Mouse (Mus musculus) MN1 (cell line): ENCODE measurements around the gene Frs2.

Source experiments
- DNase-seq: peaks from one replicate; pipeline ENCODE4 v3.0.0-alpha.2; 2016; ENCODE audit warnings: low spot score

Frs2 gene

GRCm38 (mm10) chr10:117103854-117104598 is 44.3 kb downstream of the Frs2 start:
- no peak for DNase-seq

- no peak for DNase-seq
Measured at GRCm38 (mm10) chr10:117100175-117100574, 48.2 kb downstream of the Frs2 start.

GRCm38 (mm10) chr10:117097116-117097698 is 51.1 kb downstream of the Frs2 start:
- DNase-seq = no peak

DNA sequence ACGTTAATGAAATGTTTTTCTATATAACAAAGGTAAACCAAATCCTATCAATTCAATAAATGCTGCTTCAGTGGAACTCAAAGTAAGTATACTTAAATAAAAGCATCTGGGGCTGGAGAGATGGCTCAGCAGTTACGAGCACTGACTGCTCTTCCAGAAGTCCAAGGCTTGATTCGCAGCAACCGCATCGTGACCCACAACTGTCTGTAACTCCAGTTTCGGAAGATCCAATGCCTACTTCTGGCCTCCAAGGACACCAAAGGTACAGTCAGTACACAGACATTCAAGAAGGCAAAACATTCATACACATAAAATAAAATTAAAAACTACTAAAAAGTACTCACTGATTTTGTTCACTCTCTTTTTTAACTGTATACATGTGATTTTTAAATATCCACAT is 52.2 kb downstream of the Frs2 start:
- DNase-seq = no peak

DNA sequence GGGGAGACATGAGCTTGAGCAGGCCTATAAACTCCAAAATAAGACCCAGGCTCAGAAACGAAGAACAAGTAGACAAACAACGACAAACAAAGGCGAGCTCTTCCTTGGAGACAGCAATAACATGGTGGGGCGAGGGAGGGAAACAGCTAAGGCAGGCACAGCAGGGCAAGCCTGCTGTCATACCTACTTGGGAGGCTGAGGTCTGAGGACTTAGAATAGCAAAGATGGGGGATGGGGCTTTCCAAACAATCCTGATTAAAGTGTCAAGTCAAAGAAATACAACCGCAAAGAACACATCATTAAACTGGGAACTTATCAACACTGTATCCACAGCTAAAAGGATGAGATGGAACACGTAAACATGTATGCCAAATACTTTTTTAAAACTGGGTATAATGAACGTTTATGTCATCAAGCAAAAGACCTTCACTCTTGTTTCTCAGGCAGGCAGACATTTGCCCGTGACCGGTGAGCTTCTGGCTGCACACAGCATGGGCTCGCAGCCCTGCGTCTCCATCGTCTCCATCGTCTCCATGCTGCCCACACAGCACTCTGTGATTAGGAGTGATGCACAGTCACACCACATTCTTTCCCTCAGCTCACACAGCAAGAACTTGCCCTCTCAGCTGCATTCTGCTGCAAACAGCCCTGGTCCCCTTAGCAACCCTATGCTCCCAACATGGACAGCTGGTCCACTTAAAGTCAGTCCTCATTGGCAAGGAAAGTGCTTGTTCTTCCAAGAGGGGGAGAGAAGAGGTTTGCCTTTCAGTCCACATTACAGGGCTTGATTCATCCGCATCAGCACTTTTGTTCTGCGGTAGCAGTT is 53.6 kb downstream of the Frs2 start:
- no peak for DNase-seq

GRCm38 (mm10) chr10:117089628-117090027 is 58.7 kb downstream of the Frs2 start:
- DNase-seq = no peak

- DNase-seq = no peak
Measured at GRCm38 (mm10) chr10:117081914-117082359, 66.4 kb downstream of the Frs2 start.

DNA sequence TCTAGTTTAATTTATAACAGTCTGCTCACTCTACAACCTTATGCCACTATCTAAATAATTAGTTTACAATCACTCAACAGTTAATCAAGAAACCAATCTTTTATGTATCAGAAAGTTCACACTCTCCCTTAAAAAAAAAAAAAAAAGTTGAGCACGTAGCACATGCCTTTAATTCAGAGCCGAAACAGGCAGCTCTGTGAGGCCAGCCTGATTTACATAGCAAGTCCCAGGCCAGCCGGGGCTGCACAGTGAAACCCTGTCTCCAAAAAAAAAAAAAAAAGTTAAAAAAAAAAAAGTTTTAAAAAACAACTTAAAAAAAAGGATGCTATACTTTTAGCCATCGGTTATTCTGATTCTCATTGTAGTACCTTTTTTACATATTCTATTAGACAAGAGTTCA is 67.0 kb downstream of the Frs2 start:
- no peak for DNase-seq

- peak; percentile 61 for DNase-seq
Measured at GRCm38 (mm10) chr10:117078284-117078683, 70.0 kb downstream of the Frs2 start.

DNA sequence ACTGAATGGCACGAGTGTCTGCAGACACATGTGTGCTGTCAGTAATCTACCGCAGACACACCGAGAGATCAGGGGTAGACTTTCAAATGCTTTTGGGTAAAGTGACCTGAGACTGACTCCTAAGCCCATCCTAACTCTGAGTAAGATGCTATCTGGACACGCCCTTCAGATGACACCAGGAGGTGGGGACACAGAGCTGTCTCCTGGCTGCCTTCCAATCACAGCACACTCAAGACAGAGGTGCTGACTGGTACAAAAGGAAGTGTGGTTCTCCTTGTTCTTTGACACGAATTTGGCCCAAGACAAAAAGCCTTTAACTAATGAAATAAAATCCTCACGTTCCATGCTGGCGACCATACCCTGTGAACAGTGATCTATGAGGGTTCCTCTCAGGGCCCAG is 75.2 kb downstream of the Frs2 start:
- DNase-seq = peak; percentile 66

DNA sequence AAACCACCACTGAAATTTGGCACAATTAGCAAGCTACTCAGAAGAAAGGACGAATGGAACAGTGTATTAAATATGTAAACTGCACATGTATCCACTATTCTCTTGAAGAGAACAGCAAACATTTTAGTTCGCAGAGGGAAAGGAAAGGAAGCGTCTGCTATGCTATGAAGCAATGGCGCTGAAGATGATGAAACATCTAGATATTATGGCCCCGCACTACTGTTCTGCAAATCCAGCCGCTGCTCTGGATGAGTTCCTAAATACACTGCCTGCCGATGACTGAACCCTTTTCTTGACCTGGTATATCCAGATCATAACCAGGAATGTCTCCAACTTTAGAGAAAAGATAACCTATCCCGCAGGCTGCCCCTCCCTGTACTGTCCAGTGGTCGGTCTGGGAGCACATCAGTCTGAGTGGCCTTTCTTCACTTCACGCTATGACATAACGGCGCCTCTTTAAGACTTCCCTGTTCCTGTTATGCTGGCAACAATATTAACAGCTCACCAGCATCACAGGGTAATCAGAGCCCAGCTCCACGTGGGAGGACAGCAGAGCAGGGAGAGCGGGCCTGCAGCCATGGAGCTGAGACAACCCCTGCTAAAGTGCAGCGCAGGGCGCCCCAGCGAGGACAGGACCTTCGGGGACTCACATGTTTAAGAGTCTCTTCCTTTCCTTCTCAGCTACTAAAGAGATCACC is 76.0 kb downstream of the Frs2 start:
- no peak for DNase-seq

DNA sequence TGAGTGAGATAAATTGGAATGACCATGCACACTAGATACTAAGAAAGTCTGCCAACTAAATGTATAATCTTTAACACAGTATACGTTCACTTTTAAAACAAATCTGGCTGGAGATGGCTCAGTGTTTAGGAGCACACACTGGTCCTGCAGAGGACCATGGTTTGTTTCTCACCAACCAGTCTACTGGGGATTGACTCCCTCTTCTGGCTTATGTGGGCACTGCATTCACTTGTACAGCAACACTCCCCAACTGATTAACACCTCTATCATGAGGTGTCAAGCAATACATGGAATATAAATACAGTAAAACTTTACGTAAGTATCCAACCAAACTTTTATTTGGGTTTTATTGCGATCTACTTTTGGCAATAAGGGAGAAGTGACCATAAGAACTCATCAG is 79.2 kb downstream of the Frs2 start:
- DNase-seq = no peak

GRCm38 (mm10) chr10:117064076-117064475 is 84.3 kb downstream of the Frs2 start:
- no peak for DNase-seq

GRCm38 (mm10) chr10:117063254-117064021 is 84.9 kb downstream of the Frs2 start, which contains the start of gene Cct2:
Gene Cct2, minus strand, starts transcription at chr10:117063814.
- DNase-seq = peak; percentile 100

- no peak for DNase-seq
Measured at GRCm38 (mm10) chr10:117062894-117063253, 85.5 kb downstream of the Frs2 start.

GRCm38 (mm10) chr10:117055668-117056067 is 92.7 kb downstream of the Frs2 start:
- DNase-seq = no peak

GRCm38 (mm10) chr10:117049961-117050597 is 98.3 kb downstream of the Frs2 start:
- DNase-seq = no peak

DNA sequence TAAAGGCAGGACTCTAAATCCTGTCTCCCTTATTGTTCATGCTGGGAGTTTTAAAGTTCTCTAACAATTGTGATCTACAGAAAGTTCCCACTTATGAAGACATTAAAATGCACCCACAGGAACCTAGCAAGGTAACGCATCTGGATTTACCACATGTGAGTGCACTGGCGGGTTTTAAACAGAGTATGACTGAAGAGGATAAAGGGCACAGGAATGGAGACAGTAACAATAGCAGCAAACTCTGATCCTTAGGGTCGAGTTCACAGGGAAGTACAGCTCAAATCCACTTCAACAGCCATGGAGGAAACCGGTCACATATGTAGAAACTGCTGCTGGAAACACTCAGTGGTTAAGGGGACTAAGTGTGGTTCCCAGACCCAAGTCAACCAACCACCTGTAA is 99.1 kb downstream of the Frs2 start:
- DNase-seq = no peak

GRCm38 (mm10) chr10:117045175-117046056 is 102.9 kb downstream of the Frs2 start, which contains the start of gene Lrrc10:
Gene Lrrc10, plus strand, starts transcription at chr10:117045341.
- no peak for DNase-seq
